Mouse (Mus musculus) forebrain, embryonic 14.5 days (tissue): ENCODE data around the gene Sox10. TPM values are rescaled to one million over a fixed set of nuclear protein-coding genes. Genes with fewer than 3 reads are reported as not detected.

ENCODE experiments used
- ATAC-seq: fragments of 200-750 bp; cut with Nextera tagmentation; 2 replicates; pipeline ENCODE4 v1.8.0; 2017; ENCODE audit warnings: mild to moderate bottlenecking, moderate library complexity
- DNase-seq: peaks from one replicate; pipeline ENCODE4 v3.0.0-alpha.2; 2015; ENCODE audit warnings: low spot score
- H3K27ac ChIP-seq: fragments of 300-500 bp; sonication (generic); 2 replicates; pipeline ENCODE4 v1.5.1; 2014; ENCODE audit warnings: low read depth, mild to moderate bottlenecking, control low read depth, low read length, moderate library complexity
- H3K27me3 ChIP-seq: fragments of 300-500 bp; sonication (generic); replicated peaks from 2 replicates; pipeline ENCODE4 v1.6.1; 2014; ENCODE audit warnings: low read length, control low read depth, mixed read lengths; ENCODE audit not compliant: control insufficient read depth, insufficient read depth
- H3K36me3 ChIP-seq: fragments of 300-500 bp; sonication (generic); 2 replicates; pipeline ENCODE4 v1.6.1; 2014; ENCODE audit warnings: low read length, control low read depth; ENCODE audit not compliant: control insufficient read depth, insufficient read depth
- H3K4me1 ChIP-seq: fragments of 300-500 bp; sonication (generic); 2 replicates; pipeline ENCODE4 v1.6.1; 2014; ENCODE audit warnings: antibody characterized with exemption, low read length, control low read depth; ENCODE audit not compliant: control insufficient read depth, insufficient read depth
- H3K4me2 ChIP-seq: fragments of 300-500 bp; sonication (generic); 2 replicates; pipeline ENCODE4 v1.6.1; 2014; ENCODE audit warnings: mild to moderate bottlenecking, control low read depth, low read length
- H3K4me3 ChIP-seq: fragments of 300-500 bp; sonication (generic); 2 replicates; pipeline ENCODE4 v1.5.1; 2014; ENCODE audit warnings: low read depth, low read length, control low read depth
- H3K9ac ChIP-seq: fragments of 300-500 bp; sonication (generic); 2 replicates; pipeline ENCODE4 v1.6.1; 2014; ENCODE audit warnings: mild to moderate bottlenecking, low read length, control low read depth, moderate library complexity
- H3K9me3 ChIP-seq: fragments of 300-500 bp; sonication (generic); replicated peaks from 2 replicates; pipeline ENCODE4 v1.6.1; 2016; ENCODE audit warnings: low read length, control low read depth, mixed read lengths; ENCODE audit not compliant: control insufficient read depth
- WGBS: fragments of 180-500 bp; shearing (Covaris S2); extraction: QIAGEN DNeasy Blood & Tissue Kit; methylation state at CpG from one replicate; pipeline ENCODE4 v1.1.7; 2014; 5-methylcytosine and 5-hydroxymethylcytosine counted together
- polyA plus RNA-seq: library from polyadenylated mRNA; unstranded; fragments of >200 nt; fragmentation: Nextera tagmentation; extraction: Ambion mirVana; gene quantifications from 2 replicates; pipeline ENCODE4 v1.2.1, GENCODE M21; 2014

Gene Sox10
- polyA plus RNA-seq: 0.89 and 1.9 TPM in 2 replicates

- H3K36me3 ChIP-seq: no peaks in the 10 kb centered on the region
- H3K4me1 ChIP-seq: 0 out of 2 replicates have a peak, but pooled peaks cover 2% of the 10 kb centered on the region
- peaks cover 39% of the 10 kb centered on the region for H3K27me3 ChIP-seq
- ATAC-seq (no peak), DNase-seq (no peak)
- no peak within 1 kb of the TSS for H3K4me2 ChIP-seq
- H3K9ac ChIP-seq: no peak within 1 kb of the TSS
- 45% methylated on average over 5 of the region's 5 CpGs for WGBS
- H3K27ac ChIP-seq: no peak within 1 kb of the TSS
- H3K4me3 ChIP-seq: no peak within 1 kb of the TSS
- no peaks in the 10 kb centered on the region for H3K9me3 ChIP-seq
Measured at GRCm38 (mm10) chr15:79165140-79165539, at the start of gene Sox10. Gene Sox10 (minus strand): TSS chr15:79165240.

GRCm38 (mm10) chr15:79213591-79213990 lies 48.6 kb upstream of the Sox10 start:
- Histone ChIP-seq H3K27ac (no peak overlapping the region), H3K4me3 (no peak overlapping the region), H3K4me1 (no peaks in the 10 kb centered on the region), H3K27me3 (no peaks in the 10 kb centered on the region), H3K9ac (no peak overlapping the region), H3K4me2 (no peak overlapping the region), H3K9me3 (no peaks in the 10 kb centered on the region), H3K36me3 (no peaks in the 10 kb centered on the region)
- 87% methylated on average over 6 of the region's 6 CpGs for WGBS
- ATAC-seq (no peak), DNase-seq (no peak)

- Histone ChIP-seq H3K4me1 (no peaks in the 10 kb centered on the region), H3K9ac (no peak overlapping the region), H3K9me3 (no peaks in the 10 kb centered on the region), H3K27me3 (no peaks in the 10 kb centered on the region), H3K4me2 (no peak overlapping the region), H3K27ac (no peak overlapping the region), H3K4me3 (no peak overlapping the region), H3K36me3 (no peaks in the 10 kb centered on the region)
- DNase-seq (no peak), ATAC-seq (no peak)
- 81% methylated on average over 26 of the region's 26 CpGs for WGBS
Measured at GRCm38 (mm10) chr15:79212750-79213446, 47.9 kb upstream of the Sox10 start.

GRCm38 (mm10) chr15:79210357-79210756 lies 45.3 kb upstream of the Sox10 start:
- no peak overlapping the region for H3K9ac ChIP-seq
- no peaks in the 10 kb centered on the region for H3K4me1 ChIP-seq
- H3K4me3 ChIP-seq: no peak overlapping the region
- no peak overlapping the region for H3K4me2 ChIP-seq
- H3K36me3 ChIP-seq: no peaks in the 10 kb centered on the region
- H3K27me3 ChIP-seq: no peaks in the 10 kb centered on the region
- no peak overlapping the region for H3K27ac ChIP-seq
- WGBS: 75% methylated on average over 2 of the region's 2 CpGs
- DNase-seq (no peak), ATAC-seq (no peak)
- no peaks in the 10 kb centered on the region for H3K9me3 ChIP-seq

GRCm38 (mm10) chr15:79208758-79209439 lies 43.9 kb upstream of the Sox10 start:
- H3K9me3 ChIP-seq: no peaks in the 10 kb centered on the region
- 80% methylated on average over 26 of the region's 27 CpGs for WGBS
- no peak for DNase-seq
- H3K9ac ChIP-seq: no peak overlapping the region
- H3K4me1 ChIP-seq: no peaks in the 10 kb centered on the region
- H3K4me2 ChIP-seq: no peak overlapping the region
- no peaks in the 10 kb centered on the region for H3K36me3 ChIP-seq
- ATAC-seq: no peak
- no peaks in the 10 kb centered on the region for H3K27me3 ChIP-seq
- no peak overlapping the region for H3K27ac ChIP-seq
- H3K4me3 ChIP-seq: no peak overlapping the region

GRCm38 (mm10) chr15:79208211-79208610 lies 43.2 kb upstream of the Sox10 start:
- H3K27ac ChIP-seq: no peak overlapping the region
- H3K4me3 ChIP-seq: no peak overlapping the region
- DNase-seq: no peak

GRCm38 (mm10) chr15:79202575-79202974 lies 37.5 kb upstream of the Sox10 start:
- no peak overlapping the region for H3K9ac ChIP-seq
- no peaks in the 10 kb centered on the region for H3K36me3 ChIP-seq
- DNase-seq: peak; percentile 28
- peaks cover 12% of the 10 kb centered on the region for H3K4me1 ChIP-seq
- H3K9me3 ChIP-seq: no peaks in the 10 kb centered on the region
- no peaks in the 10 kb centered on the region for H3K27me3 ChIP-seq
- no peak overlapping the region for H3K4me3 ChIP-seq
- peak; percentile 33 for ATAC-seq
- H3K27ac ChIP-seq: peak overlapping the region; percentile 70; the same call in 1 of the 2 replicates
- 51% methylated on average over 10 of the region's 10 CpGs for WGBS
- H3K4me2 ChIP-seq: 0 out of 2 replicates have a peak overlapping the region, but pooled peaks have one; percentile 7

More at GRCm38 (mm10) chr15:79208211-79208610, 43.2 kb upstream of the Sox10 start:
- no peak overlapping the region for H3K9ac ChIP-seq
- no peak overlapping the region for H3K4me2 ChIP-seq
- H3K4me1 ChIP-seq: no peaks in the 10 kb centered on the region
- no peaks in the 10 kb centered on the region for H3K9me3 ChIP-seq
- no peak for ATAC-seq
- no peaks in the 10 kb centered on the region for H3K27me3 ChIP-seq
- H3K36me3 ChIP-seq: no peaks in the 10 kb centered on the region
- 81% methylated on average over 6 of the region's 6 CpGs for WGBS

- WGBS: 10% methylated on average over 13 of the region's 13 CpGs
- peak; percentile 60 for DNase-seq
- H3K9me3 ChIP-seq: no peaks in the 10 kb centered on the region
- H3K27ac ChIP-seq: peak overlapping the region; percentile 69; the same call in 1 of the 2 replicates
- peak overlapping the region; percentile 26; the same call in 1 of the 2 replicates for H3K9ac ChIP-seq
- peak overlapping the region; percentile 28 for H3K4me2 ChIP-seq
- ATAC-seq: peak; percentile 87
- no peaks in the 10 kb centered on the region for H3K36me3 ChIP-seq
- no peak overlapping the region for H3K4me3 ChIP-seq
- H3K27me3 ChIP-seq: no peaks in the 10 kb centered on the region
- H3K4me1 ChIP-seq: peaks cover 12% of the 10 kb centered on the region
Measured at GRCm38 (mm10) chr15:79201491-79202150, 36.6 kb upstream of the Sox10 start.
